Mouse (Mus musculus): Measurements from ENCODE around the gene Pygo2.

- TF ChIP-seq POLR2A (IDR thresholded peaks at IDR 0.05; ENCODE audit: control insufficient read depth, low read depth, low read length) (no peak), CTCF (IDR thresholded peaks at IDR 0.05; ENCODE audit: control insufficient read depth, insufficient read depth, insufficient replicate concordance, low read depth, low read length) (no peak)
These were observed 4.9 kb upstream of the Pygo2 start for GRCm38 (mm10) chr3:89425141-89425525.

Measured in testis, adult 2 months (tissue).